Mouse (Mus musculus): ENCODE measurements at regions not wholly inside any gene's neighbourhood (a gene's known extent, or its start where the extent isn't known, plus 50 kb on each side); places are given as distances from the start of the nearest gene placed in this dataset.

- no peak for DNase-seq
These were observed 278.7 kb downstream of the Cenpw start for GRCm38 (mm10) chr10:29921658-29922057.

- no peak for DNase-seq
These were observed 302.5 kb downstream of the Cenpw start for GRCm38 (mm10) chr10:29897780-29898363.

- no peak for DNase-seq
These were observed 328.9 kb upstream of the Rspo3 start for GRCm38 (mm10) chr10:29864566-29864965.

- DNase-seq = no peak
These were observed 320.2 kb upstream of the Rspo3 start for GRCm38 (mm10) chr10:29855749-29856313.

DNA sequence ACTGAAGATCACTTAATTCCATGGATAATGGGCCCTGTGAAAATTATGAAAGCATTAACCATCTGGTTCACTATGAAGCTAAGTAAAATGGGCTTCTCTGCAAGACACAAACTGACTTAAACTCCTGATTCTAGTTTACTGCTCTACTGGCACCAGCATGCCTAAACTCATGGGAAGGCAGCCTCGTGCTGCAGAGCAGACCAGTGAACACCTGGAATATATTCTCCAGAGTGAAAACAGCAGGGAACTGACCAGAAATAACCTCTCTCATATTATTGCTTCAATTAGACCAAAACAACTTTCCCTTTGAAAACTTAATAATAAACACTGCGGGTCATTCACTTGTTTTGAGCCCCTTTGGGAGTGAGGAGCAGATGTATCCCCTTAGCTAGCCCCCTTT, 316.8 kb upstream of the Rspo3 start:
- no peak for DNase-seq

GRCm38 (mm10) chr10:29824939-29825658, 289.4 kb upstream of the Rspo3 start:
- DNase-seq = no peak

DNA sequence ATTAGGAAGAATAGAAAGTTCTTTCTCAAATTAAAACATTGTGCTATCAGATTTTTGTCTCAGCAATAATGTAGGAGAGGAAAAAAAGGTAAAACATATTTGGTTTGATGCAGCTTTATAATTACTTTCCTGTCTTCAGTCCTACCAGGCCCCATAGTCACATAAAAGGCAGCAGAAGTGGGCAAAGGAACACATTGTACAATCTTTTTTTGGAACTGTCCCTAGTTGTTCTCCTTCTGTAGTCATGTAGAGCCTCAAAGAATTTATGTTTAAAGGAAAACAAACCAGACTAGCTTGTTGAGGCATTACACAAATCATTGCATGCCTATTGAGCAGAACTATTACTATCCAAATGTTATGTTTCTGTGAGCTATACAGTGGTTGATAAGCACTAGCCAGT, 288.7 kb upstream of the Rspo3 start:
- DNase-seq = no peak

- no peak for DNase-seq
These were observed 287.5 kb upstream of the Rspo3 start for GRCm38 (mm10) chr10:29823177-29823576.

DNA sequence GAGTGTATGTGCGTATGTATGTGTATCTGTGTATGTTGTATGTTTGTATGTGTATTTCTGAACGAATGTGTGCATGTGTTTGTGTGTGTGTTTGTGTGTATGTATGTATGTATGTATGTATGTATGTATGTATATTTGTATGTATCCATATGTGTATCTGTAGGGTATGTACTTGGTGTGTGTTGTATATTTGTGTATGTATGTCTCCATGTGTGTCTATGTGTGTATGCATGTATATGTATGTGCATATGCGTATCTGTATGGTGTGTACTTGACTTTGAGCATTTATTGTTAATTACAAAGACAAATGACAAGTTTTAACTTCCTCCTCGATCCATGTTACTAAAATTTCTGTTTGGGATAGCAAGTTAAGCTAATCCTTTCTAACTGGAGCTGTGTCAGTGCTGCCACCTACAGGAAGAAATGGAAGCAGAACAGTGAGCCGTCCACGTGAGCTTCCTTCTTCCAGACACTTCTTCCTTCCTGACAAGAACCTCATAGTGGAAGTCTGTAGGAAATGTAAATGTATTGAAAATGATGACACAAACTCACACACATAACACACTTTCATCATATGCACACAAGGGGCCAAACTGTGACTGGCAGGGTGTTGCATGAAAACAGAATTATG, 268.4 kb upstream of the Rspo3 start:
- DNase-seq = peak; percentile 63

DNA sequence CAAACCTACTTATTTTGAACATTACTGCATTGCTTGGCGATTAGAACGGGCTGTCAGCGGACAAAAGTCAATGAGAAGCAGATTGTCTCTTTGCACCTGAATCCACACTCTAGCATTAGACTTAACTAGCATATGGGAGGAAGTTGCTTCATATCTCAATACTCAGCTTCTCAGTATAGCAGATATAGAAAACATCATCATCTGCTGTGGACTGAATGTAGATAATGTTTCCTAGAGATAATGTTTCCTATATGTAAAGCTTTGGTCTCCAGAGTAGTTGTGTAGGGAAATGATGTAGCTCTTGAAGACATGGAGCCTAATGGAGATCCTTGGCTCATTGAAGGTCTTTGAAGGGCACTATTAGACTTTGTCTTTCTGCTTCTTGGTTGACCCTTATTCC, 267.0 kb upstream of the Rspo3 start:
- DNase-seq = no peak

DNA sequence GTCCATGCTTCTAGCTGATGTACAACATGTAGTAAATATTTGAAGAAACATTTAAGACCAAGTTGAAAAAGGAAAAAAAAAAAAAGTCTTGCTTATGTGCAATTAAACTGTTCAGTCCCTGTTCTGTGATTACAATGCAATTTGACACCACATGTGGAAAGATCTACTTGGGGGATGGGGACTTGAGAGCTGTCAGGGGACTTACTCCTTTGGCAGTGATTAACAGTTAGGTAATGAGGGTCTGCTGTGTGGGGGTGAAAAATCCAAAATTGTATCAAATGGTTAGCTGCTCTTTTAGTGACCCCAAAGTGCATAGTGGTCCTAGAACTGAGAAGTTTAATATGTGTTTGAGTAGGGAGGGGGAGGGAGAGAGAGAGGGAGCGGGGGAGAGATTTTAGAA, 259.0 kb upstream of the Rspo3 start:
- DNase-seq = no peak

DNA sequence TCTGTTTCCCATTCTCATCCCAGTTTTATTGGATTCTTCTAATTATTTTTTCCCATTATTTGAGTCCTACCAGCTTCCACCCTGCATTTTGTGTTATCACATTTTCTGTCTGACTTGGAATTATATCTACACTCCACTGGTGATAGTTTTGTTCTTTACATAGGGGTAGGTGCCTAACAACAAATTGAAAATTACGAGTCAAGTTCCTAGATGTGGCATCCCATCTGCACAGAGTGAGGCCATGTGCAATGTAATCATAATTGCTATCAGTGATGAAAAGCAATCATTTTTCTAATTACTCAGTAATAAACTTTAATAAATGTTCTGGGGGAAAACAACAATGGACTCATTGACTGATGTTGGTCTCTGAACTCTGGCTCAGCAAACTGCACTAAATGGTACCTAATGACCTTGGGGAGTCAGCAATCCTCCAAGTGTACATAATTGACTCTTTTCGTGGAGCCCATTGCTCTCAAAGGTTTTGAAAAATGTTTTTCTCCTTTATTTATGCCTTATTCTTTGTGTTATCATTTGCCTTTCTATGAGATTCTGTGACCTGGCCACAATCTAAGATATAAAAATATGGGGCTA, 250.6 kb upstream of the Rspo3 start:
- no peak for DNase-seq

DNA sequence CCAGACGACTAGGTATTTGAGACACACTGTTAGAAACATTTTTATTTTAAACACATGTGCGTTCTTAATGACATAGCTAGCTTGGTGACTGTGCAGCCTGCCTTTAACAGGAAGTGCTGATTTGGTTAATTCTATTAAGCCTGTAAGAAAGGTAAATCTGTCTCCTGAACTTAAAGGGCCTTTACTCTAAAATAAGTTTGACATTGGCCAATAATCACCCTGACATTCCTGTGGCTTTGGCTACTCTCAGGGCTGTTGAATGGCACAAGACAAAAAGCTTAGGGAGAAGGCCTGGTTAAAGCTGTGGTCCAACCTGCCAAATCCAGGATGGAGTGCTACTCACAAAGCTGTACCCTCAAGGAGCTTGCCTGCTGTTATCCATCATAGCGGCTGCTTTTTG, 201.0 kb upstream of the Rspo3 start:
- DNase-seq = no peak

- DNase-seq = no peak
These were observed 189.7 kb upstream of the Rspo3 start for GRCm38 (mm10) chr10:29725319-29725718.

DNA sequence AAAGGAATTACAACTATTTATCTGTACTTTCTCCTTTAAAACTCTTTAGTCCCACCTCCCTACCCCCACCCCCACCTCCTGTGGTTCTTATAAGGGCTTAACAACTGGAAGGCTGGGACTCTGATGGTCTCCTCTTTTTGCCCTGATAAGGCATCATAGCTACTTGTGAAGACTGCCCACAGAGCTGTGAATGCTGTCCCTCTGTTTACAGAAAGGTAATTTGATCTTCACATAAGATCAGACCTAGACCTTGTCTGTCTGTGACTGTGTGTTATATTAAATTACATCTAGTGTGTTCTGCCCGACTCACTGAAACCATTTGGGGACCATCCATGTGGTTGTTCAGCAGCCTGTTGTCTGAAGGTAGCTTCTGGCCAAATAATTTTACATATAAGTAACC, 175.3 kb upstream of the Rspo3 start:
- no peak for DNase-seq

DNA sequence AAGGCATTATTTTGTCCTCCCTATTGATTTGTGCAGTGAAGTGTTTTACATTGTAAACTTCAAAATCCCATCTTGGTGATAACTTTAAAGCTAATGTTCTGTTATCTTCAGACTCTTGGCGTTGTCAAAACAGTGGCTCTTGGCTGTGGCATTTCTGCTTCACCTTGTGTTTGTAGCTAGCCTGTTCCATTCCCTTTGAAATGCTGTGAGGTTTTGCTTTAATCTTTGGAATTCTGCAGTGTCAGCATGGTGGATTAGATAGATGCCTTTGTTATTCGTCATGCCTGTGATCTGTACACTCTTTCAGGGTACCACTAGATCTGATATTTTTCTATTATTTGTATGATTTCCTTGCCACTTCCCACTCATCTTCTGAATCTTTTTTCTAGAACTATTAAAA, 173.0 kb upstream of the Rspo3 start:
- no peak for DNase-seq

DNA sequence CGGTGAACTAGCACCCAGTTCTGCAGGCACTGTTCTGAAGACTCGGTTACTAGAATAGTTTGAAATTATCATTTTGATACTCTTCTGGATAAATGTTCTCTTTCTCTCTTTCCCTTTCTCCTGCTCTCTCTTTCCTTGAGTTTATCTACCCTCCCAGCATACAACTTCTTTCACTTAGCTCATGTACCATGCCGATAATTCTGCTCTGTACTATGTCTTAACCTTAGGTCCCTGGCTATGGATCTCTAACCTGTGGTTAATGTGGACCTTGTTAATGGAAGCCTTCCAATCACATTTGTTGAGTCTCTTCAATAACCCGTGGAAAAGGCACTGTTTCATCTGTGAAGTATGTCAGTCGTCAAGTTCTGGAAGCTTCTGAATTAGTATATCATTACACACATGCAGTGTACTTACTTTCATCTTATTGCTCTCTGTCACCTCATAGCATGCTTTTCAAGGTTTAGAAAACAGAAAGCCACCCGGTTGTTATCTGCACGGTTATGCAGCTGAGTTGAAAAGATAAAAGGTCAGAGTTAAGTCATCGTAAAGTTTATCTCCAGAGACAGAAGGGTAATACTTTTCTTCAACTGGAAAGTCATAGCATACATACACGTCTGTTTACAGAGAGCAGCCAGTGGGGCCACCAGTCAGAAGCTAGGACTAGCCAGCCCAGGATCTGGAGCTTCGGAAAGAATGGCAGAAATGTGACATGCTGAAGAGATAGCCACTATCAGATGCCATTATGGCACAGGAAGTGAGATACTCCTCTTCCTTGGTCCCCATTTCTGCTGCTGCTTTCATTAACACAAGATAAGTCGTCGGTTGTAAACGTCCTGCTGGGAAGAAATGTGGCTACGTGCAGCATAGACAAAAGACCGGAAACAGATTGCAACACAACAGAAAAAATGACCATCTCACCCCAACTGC, 157.6 kb upstream of the Rspo3 start:
- DNase-seq = no peak

GRCm38 (mm10) chr10:29689529-29689928, 153.9 kb upstream of the Rspo3 start:
- DNase-seq = no peak

DNA sequence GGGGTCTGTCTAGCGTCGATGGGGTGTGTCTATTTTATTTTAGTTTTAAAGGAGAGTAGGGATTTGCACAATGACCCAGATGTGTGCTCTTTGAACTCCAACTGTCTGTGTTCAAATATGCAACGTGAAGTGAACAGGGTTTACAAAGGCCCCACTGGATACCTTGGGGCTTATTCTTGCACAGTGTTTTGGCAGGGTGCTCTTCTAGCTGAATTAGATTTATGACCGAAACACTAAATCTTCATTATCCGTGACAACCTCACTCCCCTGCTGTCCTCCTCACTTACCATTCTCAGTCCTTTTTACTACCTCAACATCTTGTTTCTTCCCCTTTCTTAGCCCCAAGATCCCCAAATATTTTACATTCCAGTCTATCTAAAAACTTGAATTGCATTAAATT, 151.3 kb upstream of the Rspo3 start:
- DNase-seq = no peak

DNA sequence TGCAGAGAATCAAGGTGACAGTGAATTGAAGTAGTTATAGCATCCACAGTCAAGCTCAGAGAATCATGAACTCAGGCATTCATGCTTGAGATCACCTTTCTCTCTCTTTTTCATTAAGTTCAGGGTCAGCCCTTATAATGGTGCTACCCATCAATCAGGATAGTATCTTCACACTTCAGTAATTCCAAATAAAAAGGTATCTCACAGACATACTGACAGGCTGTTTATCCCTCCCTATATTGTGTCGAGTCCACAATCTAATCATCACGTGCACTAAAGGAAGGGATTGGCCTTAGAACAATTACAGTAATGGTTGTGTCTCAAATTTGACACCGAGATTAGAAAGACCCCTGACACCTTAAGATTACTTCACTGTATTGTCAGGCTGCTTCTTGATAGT, 138.7 kb upstream of the Rspo3 start:
- DNase-seq = no peak

DNA sequence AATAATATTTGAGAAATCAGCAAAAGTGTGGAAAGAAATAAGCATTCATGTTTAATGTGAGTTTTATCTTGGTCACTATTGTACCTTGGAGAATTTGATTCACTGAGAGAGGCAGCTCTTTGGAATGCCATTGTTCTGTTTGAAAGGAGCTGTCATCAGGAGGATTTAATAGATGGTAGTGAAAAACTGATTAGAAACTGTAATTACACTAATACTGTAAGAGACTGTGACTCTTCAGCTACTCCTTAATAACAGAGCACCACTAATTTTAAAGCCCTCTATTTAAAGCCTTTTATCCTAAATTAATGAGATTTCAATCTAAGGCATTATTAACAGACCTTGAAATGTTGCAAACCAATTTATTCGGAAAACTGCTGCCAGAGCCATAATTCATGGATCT, 126.1 kb upstream of the Rspo3 start:
- DNase-seq = no peak

- DNase-seq = no peak
These were observed 104.6 kb upstream of the Rspo3 start for GRCm38 (mm10) chr10:29640249-29640648.

DNA sequence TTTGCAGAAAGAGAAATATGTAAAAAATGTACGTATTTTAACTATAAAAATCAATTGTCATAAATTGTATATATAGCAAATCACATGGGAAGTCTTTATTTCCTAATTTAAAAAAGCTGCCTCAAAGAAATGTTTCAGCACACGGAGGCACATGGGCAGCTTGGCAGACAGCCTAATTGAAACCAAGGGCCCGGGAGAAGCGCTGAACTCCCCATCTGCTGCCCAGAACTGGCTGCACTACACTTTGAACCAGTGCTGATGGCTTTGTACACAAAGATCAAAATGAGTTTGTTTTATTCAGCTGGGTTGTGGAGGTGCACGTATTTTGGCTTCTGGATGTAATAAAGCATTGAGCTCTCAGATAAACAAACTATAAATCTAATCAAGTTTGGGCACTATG, 100.2 kb upstream of the Rspo3 start:
- DNase-seq = no peak

Data from retina, postnatal 1 day (tissue).